Mouse (Mus musculus) embryonic facial prominence, embryonic 15.5 days (tissue): ENCODE data around the gene Fam71a. TPM values are rescaled to one million over a fixed set of nuclear protein-coding genes. Genes with fewer than 3 reads are reported as not detected.
"Not testable (repeated sequence)": the region's sequence is repeated elsewhere in the genome, so short reads cannot be mapped to it uniquely, and the experiment has no call there.

Experiments
- ATAC-seq: fragments of 200-750 bp; cut with Nextera tagmentation; 2 replicates; pipeline ENCODE4 v1.8.0; 2017; ENCODE audit warnings: low read depth, moderate TSS enrichment; ENCODE audit not compliant: insufficient number of reproducible peaks, low FRiP score, low TSS enrichment
- H3K27ac ChIP-seq: fragments of 300-500 bp; sonication (generic); replicated peaks from 2 replicates; pipeline ENCODE4 v1.5.1; 2015; ENCODE audit warnings: mild to moderate bottlenecking, inconsistent platforms
- H3K27me3 ChIP-seq: fragments of 300-500 bp; sonication (generic); 2 replicates; pipeline ENCODE4 v1.6.1; 2015; ENCODE audit warnings: inconsistent platforms
- H3K36me3 ChIP-seq: fragments of 300-500 bp; sonication (generic); 2 replicates; pipeline ENCODE4 v1.6.1; 2015; ENCODE audit warnings: mild to moderate bottlenecking, inconsistent platforms
- H3K4me1 ChIP-seq: fragments of 300-500 bp; sonication (generic); 2 replicates; pipeline ENCODE4 v1.6.1; 2015; ENCODE audit warnings: inconsistent platforms
- H3K4me2 ChIP-seq: fragments of 300-500 bp; sonication (generic); replicated peaks from 2 replicates; pipeline ENCODE4 v1.6.1; 2015; ENCODE audit warnings: mild to moderate bottlenecking, inconsistent platforms
- H3K4me3 ChIP-seq: fragments of 300-500 bp; sonication (generic); replicated peaks from 2 replicates; pipeline ENCODE4 v1.5.1; 2015; ENCODE audit warnings: mild to moderate bottlenecking, inconsistent platforms
- H3K9ac ChIP-seq: fragments of 300-500 bp; sonication (generic); 2 replicates; pipeline ENCODE4 v1.6.1; 2015; ENCODE audit warnings: inconsistent platforms
- H3K9me3 ChIP-seq: fragments of 300-500 bp; sonication (generic); replicated peaks from 2 replicates; pipeline ENCODE4 v1.6.1; 2016; ENCODE audit warnings: inconsistent platforms
- WGBS: fragments of 180-500 bp; shearing (Covaris S2); methylation state at CpG from one replicate; pipeline ENCODE4 v1.1.7; 2015; 5-methylcytosine and 5-hydroxymethylcytosine counted together
- polyA plus RNA-seq: library from polyadenylated mRNA; unstranded; fragments of >200 nt; fragmentation: Nextera tagmentation; extraction: Ambion mirVana; gene quantifications from 2 replicates; pipeline ENCODE4 v1.2.1, GENCODE M21; 2015

Gene Fam71a
- polyA plus RNA-seq, 1 experiment from 2014 or later = not detected

DNA sequence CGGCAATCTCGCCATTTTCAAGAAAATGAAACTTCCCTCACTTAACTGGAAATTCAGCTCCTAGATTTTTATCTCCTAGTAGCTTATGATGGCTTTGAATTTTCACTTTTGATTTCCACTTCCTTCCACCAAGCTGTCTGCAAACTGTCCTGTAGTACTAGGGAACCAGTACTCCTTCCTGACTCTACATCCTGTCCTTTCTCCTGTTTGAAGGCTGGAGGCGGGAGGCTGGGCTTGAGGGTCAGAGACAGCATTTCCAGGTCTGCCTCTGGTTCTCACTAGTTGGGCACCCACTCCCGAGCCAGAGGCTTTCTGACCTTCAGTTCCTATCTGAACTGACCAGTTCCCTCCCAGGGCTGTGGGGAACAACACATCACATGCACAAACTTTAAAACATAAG, 15.8 kb upstream of the Fam71a start:
- Histone ChIP-seq H3K4me1 (peaks cover 56% of the 10 kb centered on the region), H3K4me3 (no peak overlapping the region), H3K27me3 (peaks cover 48% of the 10 kb centered on the region), H3K9ac (no peak overlapping the region), H3K4me2 (no peak overlapping the region), H3K27ac (no peak overlapping the region), H3K9me3 (no peaks in the 10 kb centered on the region), H3K36me3 (no peaks in the 10 kb centered on the region)
- WGBS = 60% methylated on average over 4 of the region's 4 CpGs
- no peak for ATAC-seq

DNA sequence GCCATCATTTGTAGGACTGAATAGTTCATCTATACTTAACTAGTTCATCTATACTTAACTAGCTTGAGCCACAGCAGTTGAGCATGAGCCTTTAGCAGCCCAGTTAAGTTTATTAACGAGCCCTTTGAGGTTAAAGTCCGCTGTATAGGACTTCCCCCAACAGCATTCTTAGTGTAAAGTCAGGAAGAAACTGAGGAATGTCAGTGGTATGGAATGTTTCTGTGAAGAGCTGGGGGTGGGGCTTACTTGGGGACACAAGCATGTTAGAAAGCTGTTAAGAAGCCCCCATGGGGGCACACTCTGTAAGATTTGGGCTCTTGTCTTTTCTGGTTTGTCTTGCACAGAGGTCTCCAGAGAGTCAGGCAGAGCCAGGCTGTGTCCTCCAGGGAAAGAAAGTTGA, 15.2 kb upstream of the Fam71a start:
- Histone ChIP-seq H3K4me1 (peaks cover 50% of the 10 kb centered on the region), H3K4me3 (no peak overlapping the region), H3K27ac (no peak overlapping the region), H3K27me3 (peaks cover 42% of the 10 kb centered on the region), H3K9me3 (no peaks in the 10 kb centered on the region), H3K4me2 (no peak overlapping the region), H3K9ac (no peak overlapping the region), H3K36me3 (no peaks in the 10 kb centered on the region)
- ATAC-seq = no peak
- WGBS = 30% methylated on average over 2 of the region's 2 CpGs

DNA sequence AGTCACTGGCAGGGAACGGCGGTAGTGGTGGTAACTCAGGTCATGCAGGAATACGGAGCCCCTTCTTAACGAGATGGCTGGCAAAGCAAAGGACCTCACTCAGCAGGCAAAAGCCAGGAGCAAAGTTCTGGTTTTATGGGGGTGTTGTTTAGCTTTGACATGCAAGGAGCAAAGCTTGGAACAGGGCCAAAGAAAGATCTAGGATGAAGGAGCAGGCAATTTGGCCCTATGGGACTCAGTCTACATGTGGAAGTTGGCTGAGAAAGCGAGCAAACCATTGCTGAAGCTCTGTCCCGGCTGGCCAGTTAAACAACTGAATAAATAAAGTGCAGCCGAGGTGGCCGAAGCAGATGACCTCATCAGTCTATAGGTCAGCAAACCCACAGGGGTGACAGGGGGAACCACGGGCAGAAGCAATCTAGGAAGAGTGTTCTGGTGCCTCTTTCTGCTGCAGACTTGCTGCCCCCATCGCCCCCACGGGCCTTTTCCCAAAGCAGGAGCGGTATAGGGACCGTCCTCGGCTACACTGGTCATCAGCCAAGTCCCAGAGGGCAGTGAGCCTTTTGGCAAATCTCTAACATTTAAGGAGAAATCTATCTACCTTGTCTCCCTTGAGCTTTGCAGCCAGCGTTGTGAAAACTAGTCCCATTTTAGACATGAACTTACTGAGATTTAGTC, 14.0 kb upstream of the Fam71a start:
- Histone ChIP-seq H3K4me1 (peaks cover 38% of the 10 kb centered on the region), H3K9me3 (no peaks in the 10 kb centered on the region), H3K4me2 (no peak overlapping the region), H3K4me3 (no peak overlapping the region), H3K36me3 (no peaks in the 10 kb centered on the region), H3K27me3 (peaks cover 30% of the 10 kb centered on the region), H3K9ac (no peak overlapping the region), H3K27ac (no peak overlapping the region)
- WGBS = 34% methylated on average over 15 of the region's 15 CpGs
- no peak for ATAC-seq

DNA sequence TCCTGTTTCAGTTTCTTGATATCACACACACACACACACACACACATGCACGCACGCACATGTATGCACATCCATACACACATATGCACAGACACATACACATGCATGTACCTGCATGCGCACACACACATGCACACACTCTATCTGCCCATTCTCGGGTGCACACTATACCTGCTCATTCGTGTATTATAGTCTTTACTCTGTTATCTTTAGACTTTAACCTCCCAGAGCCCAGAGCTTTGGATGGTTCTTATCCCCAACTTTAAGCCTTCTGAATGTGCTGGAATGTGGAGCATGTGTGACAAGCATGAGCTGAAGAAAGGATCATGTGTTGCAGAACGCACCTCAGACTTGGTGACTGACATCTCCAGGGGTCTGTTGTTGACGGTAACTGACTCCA, 12.3 kb upstream of the Fam71a start:
- H3K27ac ChIP-seq = no peak overlapping the region
- H3K36me3 ChIP-seq = no peaks in the 10 kb centered on the region
- no peak overlapping the region for H3K4me2 ChIP-seq
- WGBS = 72% methylated on average over 7 of the region's 7 CpGs
- peaks cover 28% of the 10 kb centered on the region for H3K4me1 ChIP-seq
- H3K9me3 ChIP-seq = no peaks in the 10 kb centered on the region
- no peak overlapping the region for H3K4me3 ChIP-seq
- no peak for ATAC-seq
- H3K9ac ChIP-seq = no peak overlapping the region
- H3K27me3 ChIP-seq = peaks cover 26% of the 10 kb centered on the region

DNA sequence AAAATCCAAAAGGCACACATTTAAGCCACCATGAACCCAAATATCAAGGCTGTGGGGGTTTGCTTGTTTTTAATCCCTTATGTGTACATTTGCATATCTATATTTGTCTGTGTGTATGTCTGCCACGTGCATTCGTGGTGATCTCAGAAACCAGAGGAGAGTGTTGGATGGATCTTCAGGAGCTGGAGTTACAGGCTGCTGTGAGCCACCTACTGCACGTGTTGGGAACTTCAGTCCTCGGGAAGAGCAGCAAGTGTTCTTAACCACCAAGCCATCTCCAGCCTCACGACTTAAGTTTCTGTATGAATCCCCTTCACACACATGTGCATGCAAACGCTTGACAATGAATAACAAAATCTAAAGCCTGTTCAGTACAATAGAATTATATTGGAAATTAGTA, 7.9 kb upstream of the Fam71a start:
- Histone ChIP-seq H3K27ac (no peak overlapping the region), H3K27me3 (0 out of 2 replicates have a peak, but pooled peaks cover 4% of the 10 kb centered on the region)
- ATAC-seq = no peak

DNA sequence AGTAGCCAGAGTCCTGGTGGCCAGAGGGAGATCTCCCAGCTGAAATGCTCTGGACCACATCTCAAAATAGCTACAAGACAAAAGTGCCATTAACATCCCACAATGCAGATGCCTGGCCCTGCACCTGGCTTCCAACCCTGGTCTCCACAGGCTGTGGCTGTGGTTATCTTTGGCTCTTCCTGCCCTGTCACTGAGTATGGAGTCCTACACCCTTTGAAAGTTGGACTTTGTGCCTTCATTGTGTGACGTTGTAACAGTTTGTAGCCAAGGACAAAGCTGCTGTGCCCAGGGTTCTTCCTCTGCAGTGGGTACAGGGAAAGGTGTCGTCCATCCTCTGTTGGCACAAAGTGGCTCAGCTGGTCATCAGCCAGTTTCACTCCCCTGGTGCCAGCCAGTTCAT, 5.8 kb upstream of the Fam71a start:
- H3K4me3 ChIP-seq = no peak overlapping the region
- H3K27ac ChIP-seq = no peak overlapping the region
- H3K4me1 ChIP-seq = no peaks in the 10 kb centered on the region
- WGBS = 88% methylated on average over 2 of the region's 2 CpGs
- H3K4me2 ChIP-seq = no peak overlapping the region
- H3K9ac ChIP-seq = no peak overlapping the region
- no peaks in the 10 kb centered on the region for H3K9me3 ChIP-seq
- ATAC-seq = no peak
- H3K36me3 ChIP-seq = no peaks in the 10 kb centered on the region
- no peaks in the 10 kb centered on the region for H3K27me3 ChIP-seq

More for the DNA sequence above, 7.9 kb upstream of the Fam71a start:
- 12% methylated on average over 6 of the region's 6 CpGs for WGBS
- Histone ChIP-seq H3K36me3 (no peaks in the 10 kb centered on the region), H3K9ac (no peak overlapping the region), H3K4me2 (no peak overlapping the region), H3K4me3 (no peak overlapping the region), H3K4me1 (no peaks in the 10 kb centered on the region), H3K9me3 (no peaks in the 10 kb centered on the region)

DNA sequence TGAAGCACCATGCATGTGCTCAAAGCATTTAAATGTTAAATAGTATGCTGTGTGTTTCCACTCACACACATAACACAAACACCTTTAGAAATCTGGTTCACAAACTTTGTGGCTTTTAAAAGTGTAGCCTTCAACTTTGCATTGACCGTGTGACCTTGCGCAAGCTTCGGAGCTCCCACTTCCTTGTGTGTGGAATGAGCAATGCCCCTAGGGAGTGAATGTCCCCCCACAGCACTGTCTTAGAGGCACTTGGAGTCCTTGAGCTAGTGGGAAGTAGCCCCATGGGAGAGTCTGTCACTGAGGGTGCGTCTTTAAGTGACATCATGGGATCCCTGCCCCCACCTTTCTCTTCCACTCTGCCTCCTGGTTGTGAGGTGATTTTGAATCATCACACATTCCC, 1.6 kb upstream of the Fam71a start:
- H3K9me3 ChIP-seq = no peaks in the 10 kb centered on the region
- no peaks in the 10 kb centered on the region for H3K36me3 ChIP-seq
- no peak for ATAC-seq
- no peak overlapping the region for H3K27ac ChIP-seq
- H3K4me2 ChIP-seq = no peak overlapping the region
- no peak overlapping the region for H3K9ac ChIP-seq
- H3K4me3 ChIP-seq = no peak overlapping the region
- no peaks in the 10 kb centered on the region for H3K27me3 ChIP-seq
- H3K4me1 ChIP-seq = no peaks in the 10 kb centered on the region
- WGBS = 78% methylated on average over 4 of the region's 4 CpGs

DNA sequence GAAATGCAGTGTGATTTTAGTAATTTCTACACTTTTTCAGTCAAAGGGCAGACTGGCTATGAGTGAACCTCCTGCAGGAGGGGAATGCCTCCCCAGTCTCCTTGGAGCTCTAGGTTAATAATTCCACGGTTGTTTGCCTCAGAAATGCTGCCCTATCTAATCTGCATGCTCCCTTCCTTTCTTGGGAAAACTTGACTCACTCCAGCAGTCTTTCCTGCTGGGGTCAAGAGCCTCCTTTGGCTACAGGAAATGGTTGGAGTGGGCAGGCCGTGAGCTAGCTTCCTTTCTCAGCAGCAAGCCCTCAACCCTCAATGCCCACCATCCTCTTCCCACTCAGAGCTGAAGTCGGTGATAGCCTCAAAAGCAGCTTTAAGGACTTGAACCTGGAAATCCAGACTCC, 10.3 kb downstream of the Fam71a start:
- Histone ChIP-seq H3K4me2 (no peak overlapping the region), H3K9ac (no peak overlapping the region), H3K36me3 (no peaks in the 10 kb centered on the region), H3K4me3 (no peak overlapping the region), H3K27ac (no peak overlapping the region), H3K27me3 (no peaks in the 10 kb centered on the region), H3K9me3 (no peaks in the 10 kb centered on the region; the same call in 1 of the 2 replicates), H3K4me1 (no peaks in the 10 kb centered on the region)
- ATAC-seq = no peak
- 38% methylated on average over 3 of the region's 3 CpGs for WGBS

DNA sequence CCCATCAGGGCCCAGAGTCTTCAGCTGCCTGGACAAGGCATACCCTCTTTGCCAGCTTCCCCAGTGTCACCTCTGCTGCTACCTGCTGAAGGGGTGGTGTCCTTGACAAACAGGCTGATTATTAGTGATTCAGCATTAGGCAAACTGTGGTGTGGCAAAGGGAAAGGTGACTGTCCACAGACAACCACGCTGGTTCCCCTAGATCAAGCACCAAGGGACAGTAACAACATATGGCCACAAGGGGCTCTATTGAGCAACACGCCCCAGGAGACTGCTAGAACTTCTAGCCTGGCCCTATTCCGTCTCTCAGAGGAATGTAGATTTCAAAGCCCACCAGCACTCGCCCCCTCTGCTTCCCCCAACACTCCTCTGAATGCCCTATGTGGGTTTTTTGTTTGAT, 11.6 kb downstream of the Fam71a start:
- 28% methylated on average over 4 of the region's 4 CpGs for WGBS
- H3K27me3 ChIP-seq = no peaks in the 10 kb centered on the region

DNA sequence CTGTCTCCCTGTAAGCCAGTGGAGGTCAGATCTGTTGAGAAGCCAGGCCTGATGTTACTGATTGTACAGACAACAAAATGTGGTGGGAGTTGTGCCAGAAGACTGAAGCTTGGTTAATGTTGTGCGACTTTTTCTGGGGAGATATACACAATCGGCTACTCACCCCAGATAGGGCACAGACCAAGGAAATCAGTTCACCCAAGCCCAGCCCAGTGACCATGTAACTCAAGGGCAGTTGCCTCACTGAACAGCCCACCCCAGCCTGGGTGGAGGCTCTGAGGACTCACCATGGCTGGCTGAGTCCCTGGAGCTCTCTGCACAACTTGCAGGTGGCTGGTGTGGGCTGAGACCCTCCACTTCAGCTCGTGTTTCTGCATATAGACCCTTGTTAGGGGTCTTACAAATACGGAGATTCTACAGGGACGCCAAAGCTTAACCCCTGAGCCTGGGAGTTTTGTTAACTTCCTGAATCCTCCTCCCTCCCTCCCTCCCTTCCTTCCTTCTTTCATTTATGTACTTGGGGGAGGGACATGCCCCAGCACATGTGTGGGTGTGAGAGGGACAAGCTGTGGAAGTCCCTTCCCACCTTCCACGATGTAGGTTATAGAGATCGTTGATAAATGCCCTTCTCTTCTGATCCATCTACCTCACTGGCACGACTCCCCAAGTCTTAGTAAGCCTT, 13.6 kb downstream of the Fam71a start:
- WGBS = 77% methylated on average over 8 of the region's 8 CpGs
- Histone ChIP-seq H3K27ac (no peak overlapping the region), H3K9ac (no peak overlapping the region), H3K27me3 (no peaks in the 10 kb centered on the region), H3K4me1 (no peaks in the 10 kb centered on the region), H3K9me3 (no peaks in the 10 kb centered on the region), H3K4me2 (no peak overlapping the region), H3K36me3 (no peaks in the 10 kb centered on the region), H3K4me3 (no peak overlapping the region)
- ATAC-seq = no peak

More for the DNA sequence above, 11.6 kb downstream of the Fam71a start:
- H3K4me3 ChIP-seq = no peak overlapping the region
- H3K9ac ChIP-seq = no peak overlapping the region
- H3K4me2 ChIP-seq = no peak overlapping the region
- no peaks in the 10 kb centered on the region for H3K9me3 ChIP-seq
- H3K4me1 ChIP-seq = no peaks in the 10 kb centered on the region
- H3K36me3 ChIP-seq = no peaks in the 10 kb centered on the region
- H3K27ac ChIP-seq = no peak overlapping the region
- ATAC-seq = no peak

DNA sequence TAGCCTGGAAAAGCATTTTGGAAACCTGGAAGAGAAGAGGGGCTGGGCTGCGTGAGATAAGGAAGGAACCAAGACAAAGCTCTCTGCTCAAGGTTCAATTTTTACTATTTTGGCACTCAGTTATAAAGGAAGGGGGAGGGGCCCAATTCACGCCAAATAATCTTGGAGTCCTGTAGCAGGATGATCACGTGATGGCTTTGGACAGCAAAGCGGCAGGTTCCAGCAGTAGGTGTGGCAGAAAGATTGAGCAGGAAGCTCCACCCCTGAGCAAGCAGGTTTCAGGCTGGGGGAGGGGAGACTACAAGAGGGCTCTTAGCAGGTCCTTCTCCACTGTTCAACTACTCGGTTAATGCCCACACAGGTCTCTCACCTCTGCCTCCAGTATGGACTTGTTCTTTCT, 15.1 kb downstream of the Fam71a start:
- not testable (repeated sequence) for H3K4me3 ChIP-seq, H3K4me1 ChIP-seq, H3K27me3 ChIP-seq, ATAC-seq, H3K27ac ChIP-seq, H3K9me3 ChIP-seq, H3K4me2 ChIP-seq, H3K9ac ChIP-seq, H3K36me3 ChIP-seq
- 79% methylated on average over 5 of the region's 5 CpGs for WGBS

DNA sequence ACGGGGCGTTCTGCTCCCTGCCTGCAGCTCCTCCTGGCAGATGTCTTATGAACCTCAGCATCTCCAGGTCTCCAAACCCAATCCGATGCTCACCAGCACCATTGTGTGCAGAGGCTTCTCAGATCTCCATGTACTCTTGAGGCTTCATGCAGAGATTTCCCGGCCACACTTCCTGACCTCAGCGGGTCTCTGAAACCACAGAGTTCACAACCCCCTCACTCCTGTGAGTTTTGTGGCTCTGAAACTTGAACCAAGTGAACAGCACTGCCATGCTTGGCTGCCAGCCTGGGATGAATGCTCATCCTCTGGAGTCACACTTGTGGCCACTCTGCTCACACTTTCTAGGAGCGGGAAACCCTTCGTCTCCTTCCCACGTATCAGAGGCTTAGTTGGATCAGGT, 23.6 kb downstream of the Fam71a start:
- H3K4me2 ChIP-seq = no peak overlapping the region
- H3K9me3 ChIP-seq = no peaks in the 10 kb centered on the region
- H3K4me3 ChIP-seq = no peak overlapping the region
- no peaks in the 10 kb centered on the region for H3K27me3 ChIP-seq
- no peak overlapping the region for H3K9ac ChIP-seq
- H3K36me3 ChIP-seq = no peaks in the 10 kb centered on the region
- H3K27ac ChIP-seq = no peak overlapping the region
- no peak for ATAC-seq
- WGBS = 72% methylated on average over 8 of the region's 8 CpGs
- H3K4me1 ChIP-seq = no peaks in the 10 kb centered on the region
